Mouse (Mus musculus): Measurements from ENCODE around the gene Bcl2l14. TPM values are rescaled to one million over a fixed set of nuclear protein-coding genes. Genes with fewer than 3 reads are reported as not detected.

The Bcl2l14 gene
- total RNA-seq (2021) = not detected

- no peak for DNase-seq
- intact Hi-C loops (cut with DNase I) = no loop called here
Observed at GRCm38 (mm10) chr6:134396018-134396417, at the start of gene Bcl2l14. Gene Bcl2l14 (plus strand): TSS chr6:134396318.

GRCm38 (mm10) chr6:134348526-134349067 lies 47.5 kb upstream of the Bcl2l14 start:
- no peak for DNase-seq
- intact Hi-C loops (cut with DNase I) = no loop called here

GRCm38 (mm10) chr6:134352881-134353280 lies 43.2 kb upstream of the Bcl2l14 start:
- intact Hi-C loops (cut with DNase I) = no loop called here
- no peak for DNase-seq

GRCm38 (mm10) chr6:134353751-134354150 lies 42.4 kb upstream of the Bcl2l14 start:
- intact Hi-C loops (cut with DNase I) = no loop called here
- peak in 1 of 2 experiments; percentile 2 for DNase-seq

- intact Hi-C loops (cut with DNase I) = no loop called here
- no peak for DNase-seq
Observed at GRCm38 (mm10) chr6:134357570-134357969, 38.5 kb upstream of the Bcl2l14 start.

- DNase-seq = no peak
- intact Hi-C loops (cut with DNase I) = no loop called here
Observed at GRCm38 (mm10) chr6:134360079-134360478, 36.0 kb upstream of the Bcl2l14 start.

GRCm38 (mm10) chr6:134364644-134365043 lies 31.5 kb upstream of the Bcl2l14 start:
- intact Hi-C loops (cut with DNase I) = loop anchor here (5.0 kb wide), 2 partner anchors 122 to 327 kb away; partner anchors contain the start of gene Etv6
- DNase-seq = no peak

- DNase-seq = peak; percentile 20 to 24
- intact Hi-C loops (cut with DNase I) = loop anchor here (5.0 kb wide), 2 partner anchors 124 to 329 kb away; partner anchors contain the start of gene Etv6
Observed at GRCm38 (mm10) chr6:134365952-134366351, 30.2 kb upstream of the Bcl2l14 start.

GRCm38 (mm10) chr6:134366366-134367351 lies 29.5 kb upstream of the Bcl2l14 start:
- peak; percentile 22 to 31 for DNase-seq

GRCm38 (mm10) chr6:134367366-134368281 lies 28.5 kb upstream of the Bcl2l14 start:
- DNase-seq = peak; percentile 20 to 21
- intact Hi-C loops (cut with DNase I) = loop anchor here (5.0 kb wide), 2 partner anchors 125 to 330 kb away; partner anchors contain the start of gene Etv6

More at GRCm38 (mm10) chr6:134366366-134367351, 29.5 kb upstream of the Bcl2l14 start:
- intact Hi-C loops (cut with DNase I) = loop anchor here (5.0 kb wide), 2 partner anchors 124 to 329 kb away; partner anchors contain the start of gene Etv6

GRCm38 (mm10) chr6:134372946-134373345 lies 23.2 kb upstream of the Bcl2l14 start:
- DNase-seq = no peak

GRCm38 (mm10) chr6:134377201-134377600 lies 18.9 kb upstream of the Bcl2l14 start:
- intact Hi-C loops (cut with DNase I) = no loop called here

More at GRCm38 (mm10) chr6:134372946-134373345, 23.2 kb upstream of the Bcl2l14 start:
- intact Hi-C loops (cut with DNase I) = no loop called here

GRCm38 (mm10) chr6:134377856-134378255 lies 18.3 kb upstream of the Bcl2l14 start:
- intact Hi-C loops (cut with DNase I) = no loop called here
- no peak for DNase-seq

More at GRCm38 (mm10) chr6:134377201-134377600, 18.9 kb upstream of the Bcl2l14 start:
- no peak for DNase-seq

- intact Hi-C loops (cut with DNase I) = no loop called here
- DNase-seq = no peak
Observed at GRCm38 (mm10) chr6:134381462-134381861, 14.7 kb upstream of the Bcl2l14 start.

- intact Hi-C loops (cut with DNase I) = no loop called here
Observed at GRCm38 (mm10) chr6:134385931-134386330, 10.2 kb upstream of the Bcl2l14 start.

GRCm38 (mm10) chr6:134387396-134387795 lies 8.7 kb upstream of the Bcl2l14 start:
- intact Hi-C loops (cut with DNase I) = no loop called here
- DNase-seq = no peak

More at GRCm38 (mm10) chr6:134385931-134386330, 10.2 kb upstream of the Bcl2l14 start:
- DNase-seq = no peak

- DNase-seq = no peak
Observed at GRCm38 (mm10) chr6:134388424-134389110, 7.6 kb upstream of the Bcl2l14 start.

GRCm38 (mm10) chr6:134389248-134389891 lies 6.7 kb upstream of the Bcl2l14 start:
- intact Hi-C loops (cut with DNase I) = loop anchor here (1.0 kb wide), 1 partner anchor 429 kb away; no protein-coding TSS in a partner anchor

More at GRCm38 (mm10) chr6:134388424-134389110, 7.6 kb upstream of the Bcl2l14 start:
- intact Hi-C loops (cut with DNase I) = loop anchor here (1.0 kb wide), 2 partner anchors 352 to 428 kb away; no protein-coding TSS in a partner anchor

GRCm38 (mm10) chr6:134389917-134390316 lies 6.2 kb upstream of the Bcl2l14 start:
- intact Hi-C loops (cut with DNase I) = loop anchor here (1.0 to 2.0 kb wide), 2 partner anchors 430 to 485 kb away; no protein-coding TSS in a partner anchor
- no peak for DNase-seq

More at GRCm38 (mm10) chr6:134389248-134389891, 6.7 kb upstream of the Bcl2l14 start:
- peak; percentile 70 to 88 for DNase-seq

Measured in heart, postnatal 10 days (tissue).